Mouse (Mus musculus): ENCODE measurements at regions not wholly inside any gene's neighbourhood (a gene's known extent, or its start where the extent isn't known, plus 50 kb on each side); places are given as distances from the start of the nearest gene placed in this dataset.

- no peak overlapping the region for H3K9ac ChIP-seq (ENCODE audit: low read depth, poor library complexity, severe bottlenecking)
- H3K36me3 ChIP-seq (ENCODE audit: control insufficient read depth, insufficient read depth, low read length, poor library complexity, severe bottlenecking) = no peaks in the 10 kb centered on the region
- H3K4me3 ChIP-seq (ENCODE audit: low read depth, low read length) = no peak overlapping the region
- H3K27me3 ChIP-seq (ENCODE audit: control insufficient read depth, insufficient read depth, low read length, poor library complexity, severe bottlenecking) = no peaks in the 10 kb centered on the region
- H3K27ac ChIP-seq (ENCODE audit: insufficient read depth, low read length) = no peak overlapping the region
- TF ChIP-seq CTCF (IDR thresholded peaks at IDR 0.05; ENCODE audit: low read depth, low read length) = no peak
- TF ChIP-seq EP300 (IDR thresholded peaks at IDR 0.05; ENCODE audit: insufficient read depth, low read depth, low read length) = no peak
- no peak for TF ChIP-seq POLR2A (IDR thresholded peaks at IDR 0.05; ENCODE audit: insufficient read depth, low read length)
- no peaks in the 10 kb centered on the region for H3K9me3 ChIP-seq (replicated peaks; ENCODE audit: control insufficient read depth, insufficient read depth, low read length, poor library complexity, severe bottlenecking)
- no peaks in the 10 kb centered on the region for H3K4me1 ChIP-seq (ENCODE audit: control insufficient read depth, insufficient read depth, low read length)
Observed at GRCm38 (mm10) chr4:80631041-80631440, 202.9 kb upstream of the Tyrp1 start.

GRCm38 (mm10) chr4:80631441-80631840, 202.5 kb upstream of the Tyrp1 start:
- H3K4me1 ChIP-seq (ENCODE audit: control insufficient read depth, insufficient read depth, low read length) = no peaks in the 10 kb centered on the region
- H3K9ac ChIP-seq (ENCODE audit: low read depth, poor library complexity, severe bottlenecking) = no peak overlapping the region
- H3K4me3 ChIP-seq (ENCODE audit: low read depth, low read length) = no peak overlapping the region
- TF ChIP-seq EP300 (IDR thresholded peaks at IDR 0.05; ENCODE audit: insufficient read depth, low read depth, low read length) = no peak
- TF ChIP-seq POLR2A (IDR thresholded peaks at IDR 0.05; ENCODE audit: insufficient read depth, low read length) = no peak
- no peak for TF ChIP-seq CTCF (IDR thresholded peaks at IDR 0.05; ENCODE audit: low read depth, low read length)
- no peaks in the 10 kb centered on the region for H3K27me3 ChIP-seq (ENCODE audit: control insufficient read depth, insufficient read depth, low read length, poor library complexity, severe bottlenecking)
- H3K9me3 ChIP-seq (replicated peaks; ENCODE audit: control insufficient read depth, insufficient read depth, low read length, poor library complexity, severe bottlenecking) = no peaks in the 10 kb centered on the region
- no peaks in the 10 kb centered on the region for H3K36me3 ChIP-seq (ENCODE audit: control insufficient read depth, insufficient read depth, low read length, poor library complexity, severe bottlenecking)
- H3K27ac ChIP-seq (ENCODE audit: insufficient read depth, low read length) = no peak overlapping the region

GRCm38 (mm10) chr4:80638381-80638780, 195.5 kb upstream of the Tyrp1 start:
- no peaks in the 10 kb centered on the region for H3K36me3 ChIP-seq (ENCODE audit: control insufficient read depth, insufficient read depth, low read length, poor library complexity, severe bottlenecking)
- H3K27me3 ChIP-seq (ENCODE audit: control insufficient read depth, insufficient read depth, low read length, poor library complexity, severe bottlenecking) = no peaks in the 10 kb centered on the region
- no peak overlapping the region for H3K9ac ChIP-seq (ENCODE audit: low read depth, poor library complexity, severe bottlenecking)
- no peak overlapping the region for H3K4me3 ChIP-seq (ENCODE audit: low read depth, low read length)
- no peaks in the 10 kb centered on the region for H3K9me3 ChIP-seq (replicated peaks; ENCODE audit: control insufficient read depth, insufficient read depth, low read length, poor library complexity, severe bottlenecking)
- TF ChIP-seq CTCF (IDR thresholded peaks at IDR 0.05; ENCODE audit: low read depth, low read length) (no peak), POLR2A (IDR thresholded peaks at IDR 0.05; ENCODE audit: insufficient read depth, low read length) (no peak), EP300 (IDR thresholded peaks at IDR 0.05; ENCODE audit: insufficient read depth, low read depth, low read length) (no peak)
- no peak overlapping the region for H3K27ac ChIP-seq (ENCODE audit: insufficient read depth, low read length)
- no peaks in the 10 kb centered on the region for H3K4me1 ChIP-seq (ENCODE audit: control insufficient read depth, insufficient read depth, low read length)
